Comparison of ENCODE assay signal across 25 mouse cellular contexts in genomic region chr7:136942414-136942813, GRCm38 (mm10).
"Had no signal": no experiment of that assay in that cellular context is flagged by ENCODE, and none has a peak within 500 bp of the region (broad histone marks: within the 10 kb centered on the region; RNA-seq: fewer than 3 reads in every experiment).

No protein-coding gene starts in this region.

- H3K4me3 ChIP-seq: heart, adult 2 months; heart, embryonic 13.5 days; heart, embryonic 15.5 days; hindbrain, embryonic 10.5 days; hindbrain, embryonic 12.5 days; intestine, embryonic 15.5 days; kidney, embryonic 15.5 days; limb, embryonic 13.5 days; limb, embryonic 15.5 days; liver, embryonic 12.5 days had no signal

- H3K36me3 ChIP-seq: heart, embryonic 13.5 days; heart, embryonic 15.5 days; hindbrain, embryonic 10.5 days; hindbrain, embryonic 12.5 days; intestine, embryonic 15.5 days; kidney, embryonic 15.5 days; limb, embryonic 13.5 days; limb, embryonic 15.5 days; liver, embryonic 12.5 days had no signal

- H3K4me2 ChIP-seq: heart, embryonic 11.5 days; heart, embryonic 13.5 days; heart, embryonic 15.5 days; hindbrain, embryonic 12.5 days; hindbrain, embryonic 14.5 days; intestine, embryonic 15.5 days; kidney, embryonic 15.5 days; limb, embryonic 13.5 days; limb, embryonic 15.5 days; liver, embryonic 12.5 days had no signal

- H3K27me3 ChIP-seq: heart, embryonic 13.5 days; heart, embryonic 15.5 days; hindbrain, embryonic 12.5 days; intestine, embryonic 15.5 days; kidney, embryonic 15.5 days; limb, embryonic 13.5 days; limb, embryonic 15.5 days; liver, embryonic 12.5 days had no signal

- ATAC-seq: hindbrain, embryonic 16.5 days; inflammation-experienced regulatory T-cells, adult 6 months; intestine, embryonic 15.5 days; intestine, postnatal 0 days; liver, embryonic 12.5 days had no signal

- H3K4me1 ChIP-seq: intestine, embryonic 15.5 days; liver, embryonic 12.5 days had no signal

- H3K9ac ChIP-seq: heart, embryonic 13.5 days; heart, embryonic 15.5 days; hindbrain, embryonic 12.5 days; hindbrain, embryonic 14.5 days; intestine, embryonic 15.5 days; kidney, embryonic 15.5 days; limb, embryonic 13.5 days; limb, embryonic 15.5 days; liver, embryonic 12.5 days; liver, embryonic 14.5 days had no signal

- H3K9me3 ChIP-seq: heart, embryonic 13.5 days; heart, embryonic 15.5 days; hindbrain, embryonic 10.5 days; hindbrain, embryonic 12.5 days; intestine, embryonic 15.5 days; kidney, embryonic 15.5 days; limb, embryonic 13.5 days; limb, embryonic 15.5 days; liver, embryonic 12.5 days had no signal

- DNase-seq: gastrocnemius, postnatal 14 days; heart, adult 2 months; heart, postnatal 36 days; kidney, adult 2 months; kidney, adult 9 months; kidney, postnatal 14 days; kidney, postnatal 36 days; layer of hippocampus, adult 9-11 months; left cerebral cortex, postnatal 4 days had no signal

- H3K27ac ChIP-seq: heart, adult 2 months; heart, embryonic 13.5 days; heart, embryonic 15.5 days; hindbrain, embryonic 10.5 days; hindbrain, embryonic 12.5 days; hindbrain, embryonic 14.5 days; intestine, embryonic 15.5 days; kidney, embryonic 15.5 days; kidney, postnatal 0 days; limb, embryonic 13.5 days; limb, embryonic 15.5 days; liver, embryonic 12.5 days; liver, embryonic 14.5 days had no signal
